Mouse (Mus musculus): ENCODE measurements around the gene Foxg1.

GRCm38 (mm10) chr12:49417963-49418362 lies 35.5 kb downstream of the Foxg1 start:
- TF ChIP-seq CTCF (conservative IDR thresholded peaks at IDR 0.05; ENCODE audit: low read length) (no peak), NANOG (IDR thresholded peaks at IDR 0.05; ENCODE audit: borderline replicate concordance, low read length) (no peak)

Measured in E14TG2a.4 (cell line).